Mouse (Mus musculus): ENCODE data around the gene Ift88. TPM values are rescaled to one million over a fixed set of nuclear protein-coding genes. Genes with fewer than 3 reads are reported as not detected.

The Ift88 gene
- polyA plus RNA-seq, 1 experiment: 2.5 TPM

GRCm38 (mm10) chr14:57536820-57537219 lies 113.0 kb downstream of the Ift88 start:
- H3K4me3 ChIP-seq (ENCODE audit: insufficient read depth, poor library complexity, severe bottlenecking): no peak overlapping the region
- H3K79me3 ChIP-seq (ENCODE audit: low read depth): no peaks in the 10 kb centered on the region
- no peak for TF ChIP-seq FOSL1 (IDR thresholded peaks at IDR 0.05; ENCODE audit: insufficient read depth, low read length, poor library complexity, severe bottlenecking)
- TF ChIP-seq CTCF (IDR thresholded peaks at IDR 0.05; ENCODE audit: control insufficient read depth, insufficient read depth, insufficient read length): no peak
- TF ChIP-seq CEBPB (IDR thresholded peaks at IDR 0.05; ENCODE audit: low read depth): no peak
- no peak for TF ChIP-seq USF1 (IDR thresholded peaks at IDR 0.05; ENCODE audit: low read depth)
- no peak for TF ChIP-seq MYOD1 (IDR thresholded peaks at IDR 0.05; ENCODE audit: control insufficient read depth, insufficient read length, low read depth)
- no peak for TF ChIP-seq MYOG (IDR thresholded peaks at IDR 0.05; ENCODE audit: control insufficient read depth, extremely low read depth, insufficient read length)
- no peak for TF ChIP-seq MAX (IDR thresholded peaks at IDR 0.05)
- H3ac ChIP-seq (ENCODE audit: control insufficient read depth, insufficient read length, low read depth): no peak overlapping the region
- peaks cover 14% of the 10 kb centered on the region for H3K27me3 ChIP-seq (ENCODE audit: control insufficient read depth, insufficient read depth, insufficient read length)
- no peaks in the 10 kb centered on the region for H3K36me3 ChIP-seq (ENCODE audit: control insufficient read depth, insufficient read depth)
- no peaks in the 10 kb centered on the region for H3K79me2 ChIP-seq (ENCODE audit: control insufficient read depth, insufficient read depth)

GRCm38 (mm10) chr14:57537261-57538015 lies 113.6 kb downstream of the Ift88 start:
- no peaks in the 10 kb centered on the region for H3K79me3 ChIP-seq (ENCODE audit: low read depth)
- peaks cover 14% of the 10 kb centered on the region for H3K27me3 ChIP-seq (ENCODE audit: control insufficient read depth, insufficient read depth, insufficient read length)
- no peak overlapping the region for H3K4me3 ChIP-seq (ENCODE audit: insufficient read depth, poor library complexity, severe bottlenecking)
- no peaks in the 10 kb centered on the region for H3K79me2 ChIP-seq (ENCODE audit: control insufficient read depth, insufficient read depth)
- TF ChIP-seq MAX (IDR thresholded peaks at IDR 0.05): no peak
- no peak for TF ChIP-seq MYOG (IDR thresholded peaks at IDR 0.05; ENCODE audit: control insufficient read depth, extremely low read depth, insufficient read length)
- H3K36me3 ChIP-seq (ENCODE audit: control insufficient read depth, insufficient read depth): no peaks in the 10 kb centered on the region
- no peak overlapping the region for H3ac ChIP-seq (ENCODE audit: control insufficient read depth, insufficient read length, low read depth)

DNA sequence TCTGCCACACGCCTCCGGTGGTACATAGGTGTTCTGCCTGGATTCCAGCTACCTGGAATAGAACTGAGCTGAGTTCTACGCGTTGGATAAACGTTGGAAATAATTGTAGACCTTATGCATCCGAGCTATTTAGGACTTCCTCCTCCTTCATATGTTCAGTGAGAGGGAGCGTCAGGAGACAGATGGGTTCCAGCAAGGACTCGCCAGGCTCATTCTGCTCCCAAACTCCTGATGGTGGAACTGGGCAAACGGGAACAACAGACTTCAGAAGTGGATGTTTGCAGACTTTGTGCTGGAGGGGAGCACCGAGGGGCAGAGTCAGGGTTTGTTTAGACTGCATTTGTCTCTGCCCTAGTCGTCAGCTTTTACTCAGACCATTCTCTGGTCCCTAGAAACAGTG lies 116.8 kb downstream of the Ift88 start:
- Histone ChIP-seq H3K27me3 (ENCODE audit: control insufficient read depth, insufficient read depth, insufficient read length) (no peaks in the 10 kb centered on the region), H3K79me2 (ENCODE audit: control insufficient read depth, insufficient read depth) (no peaks in the 10 kb centered on the region), H3K4me3 (ENCODE audit: insufficient read depth, poor library complexity, severe bottlenecking) (no peak overlapping the region), H3K79me3 (ENCODE audit: low read depth) (no peaks in the 10 kb centered on the region), H3K36me3 (ENCODE audit: control insufficient read depth, insufficient read depth) (no peaks in the 10 kb centered on the region), H3ac (ENCODE audit: control insufficient read depth, insufficient read length, low read depth) (no peak overlapping the region)
- TF ChIP-seq FOSL1 (IDR thresholded peaks at IDR 0.05; ENCODE audit: insufficient read depth, low read length, poor library complexity, severe bottlenecking) (no peak), USF1 (IDR thresholded peaks at IDR 0.05; ENCODE audit: low read depth) (no peak), CTCF (IDR thresholded peaks at IDR 0.05; ENCODE audit: control insufficient read depth, insufficient read depth, insufficient read length) (no peak), CEBPB (IDR thresholded peaks at IDR 0.05; ENCODE audit: low read depth) (no peak)

DNA sequence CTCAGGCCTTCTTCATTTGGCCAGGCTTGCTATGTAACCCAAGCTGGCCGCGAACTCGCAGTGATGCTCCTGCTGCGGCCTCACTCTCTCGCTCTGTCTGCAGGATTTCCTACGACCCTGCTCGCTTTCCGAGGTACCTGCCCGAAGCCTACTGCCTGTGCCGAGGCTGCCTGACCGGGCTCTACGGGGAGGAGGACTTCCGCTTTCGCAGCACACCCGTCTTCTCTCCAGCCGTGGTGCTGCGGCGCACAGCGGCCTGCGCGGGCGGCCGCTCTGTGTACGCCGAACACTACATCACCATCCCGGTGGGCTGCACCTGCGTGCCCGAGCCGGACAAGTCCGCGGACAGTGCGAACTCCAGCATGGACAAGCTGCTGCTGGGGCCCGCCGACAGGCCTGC lies 118.4 kb downstream of the Ift88 start:
- Histone ChIP-seq H3K79me3 (ENCODE audit: low read depth) (no peaks in the 10 kb centered on the region), H3K79me2 (ENCODE audit: control insufficient read depth, insufficient read depth) (no peaks in the 10 kb centered on the region), H3K27me3 (ENCODE audit: control insufficient read depth, insufficient read depth, insufficient read length) (no peaks in the 10 kb centered on the region), H3K36me3 (ENCODE audit: control insufficient read depth, insufficient read depth) (no peaks in the 10 kb centered on the region), H3K4me3 (ENCODE audit: insufficient read depth, poor library complexity, severe bottlenecking) (no peak overlapping the region), H3ac (ENCODE audit: control insufficient read depth, insufficient read length, low read depth) (no peak overlapping the region)
- no peak for TF ChIP-seq CTCF (IDR thresholded peaks at IDR 0.05; ENCODE audit: control insufficient read depth, insufficient read depth, insufficient read length)
- TF ChIP-seq MYOG (IDR thresholded peaks at IDR 0.05; ENCODE audit: control insufficient read depth, extremely low read depth, insufficient read length): no peak
- no peak for TF ChIP-seq FOSL1 (IDR thresholded peaks at IDR 0.05; ENCODE audit: insufficient read depth, low read length, poor library complexity, severe bottlenecking)
- TF ChIP-seq MAX (IDR thresholded peaks at IDR 0.05): no peak
- no peak for TF ChIP-seq CEBPB (IDR thresholded peaks at IDR 0.05; ENCODE audit: low read depth)
- no peak for TF ChIP-seq MYOD1 (IDR thresholded peaks at IDR 0.05; ENCODE audit: control insufficient read depth, insufficient read length, low read depth)
- no peak for TF ChIP-seq USF1 (IDR thresholded peaks at IDR 0.05; ENCODE audit: low read depth)

GRCm38 (mm10) chr14:57543420-57544039 lies 119.7 kb downstream of the Ift88 start:
- Histone ChIP-seq H3K79me2 (ENCODE audit: control insufficient read depth, insufficient read depth) (no peaks in the 10 kb centered on the region), H3K4me3 (ENCODE audit: insufficient read depth, poor library complexity, severe bottlenecking) (no peak overlapping the region), H3ac (ENCODE audit: control insufficient read depth, insufficient read length, low read depth) (no peak overlapping the region), H3K79me3 (ENCODE audit: low read depth) (no peaks in the 10 kb centered on the region), H3K27me3 (ENCODE audit: control insufficient read depth, insufficient read depth, insufficient read length) (no peaks in the 10 kb centered on the region), H3K36me3 (ENCODE audit: control insufficient read depth, insufficient read depth) (no peaks in the 10 kb centered on the region)
- TF ChIP-seq CEBPB (IDR thresholded peaks at IDR 0.05; ENCODE audit: low read depth): no peak
- no peak for TF ChIP-seq MYOG (IDR thresholded peaks at IDR 0.05; ENCODE audit: control insufficient read depth, extremely low read depth, insufficient read length)
- TF ChIP-seq MYOD1 (IDR thresholded peaks at IDR 0.05; ENCODE audit: control insufficient read depth, insufficient read length, low read depth): no peak
- no peak for TF ChIP-seq CTCF (IDR thresholded peaks at IDR 0.05; ENCODE audit: control insufficient read depth, insufficient read depth, insufficient read length)
- no peak for TF ChIP-seq FOSL1 (IDR thresholded peaks at IDR 0.05; ENCODE audit: insufficient read depth, low read length, poor library complexity, severe bottlenecking)
- TF ChIP-seq USF1 (IDR thresholded peaks at IDR 0.05; ENCODE audit: low read depth): no peak
- no peak for TF ChIP-seq MAX (IDR thresholded peaks at IDR 0.05)

- no peaks in the 10 kb centered on the region for H3K27me3 ChIP-seq (ENCODE audit: control insufficient read depth, insufficient read depth, insufficient read length)
- H3K79me2 ChIP-seq (ENCODE audit: control insufficient read depth, insufficient read depth): no peaks in the 10 kb centered on the region
- H3ac ChIP-seq (ENCODE audit: control insufficient read depth, insufficient read length, low read depth): no peak overlapping the region
- no peaks in the 10 kb centered on the region for H3K36me3 ChIP-seq (ENCODE audit: control insufficient read depth, insufficient read depth)
- H3K4me3 ChIP-seq (ENCODE audit: insufficient read depth, poor library complexity, severe bottlenecking): no peak overlapping the region
- no peak for TF ChIP-seq MAX (IDR thresholded peaks at IDR 0.05)
- TF ChIP-seq MYOD1 (IDR thresholded peaks at IDR 0.05; ENCODE audit: control insufficient read depth, insufficient read length, low read depth): no peak
- no peaks in the 10 kb centered on the region for H3K79me3 ChIP-seq (ENCODE audit: low read depth)
Measured at GRCm38 (mm10) chr14:57545526-57545925, 121.7 kb downstream of the Ift88 start.

Measured in C2C12 (cell line).